Mouse (Mus musculus) fat pad, adult 2 months (tissue): ENCODE results near the gene Mrps12.

Experiments
- DNase-seq: peaks from one replicate; pipeline ENCODE4 v3.0.0-alpha.2; 2011; ENCODE audit warnings: low read depth, low spot score; ENCODE audit errors: extremely low read depth

The Mrps12 gene

DNA sequence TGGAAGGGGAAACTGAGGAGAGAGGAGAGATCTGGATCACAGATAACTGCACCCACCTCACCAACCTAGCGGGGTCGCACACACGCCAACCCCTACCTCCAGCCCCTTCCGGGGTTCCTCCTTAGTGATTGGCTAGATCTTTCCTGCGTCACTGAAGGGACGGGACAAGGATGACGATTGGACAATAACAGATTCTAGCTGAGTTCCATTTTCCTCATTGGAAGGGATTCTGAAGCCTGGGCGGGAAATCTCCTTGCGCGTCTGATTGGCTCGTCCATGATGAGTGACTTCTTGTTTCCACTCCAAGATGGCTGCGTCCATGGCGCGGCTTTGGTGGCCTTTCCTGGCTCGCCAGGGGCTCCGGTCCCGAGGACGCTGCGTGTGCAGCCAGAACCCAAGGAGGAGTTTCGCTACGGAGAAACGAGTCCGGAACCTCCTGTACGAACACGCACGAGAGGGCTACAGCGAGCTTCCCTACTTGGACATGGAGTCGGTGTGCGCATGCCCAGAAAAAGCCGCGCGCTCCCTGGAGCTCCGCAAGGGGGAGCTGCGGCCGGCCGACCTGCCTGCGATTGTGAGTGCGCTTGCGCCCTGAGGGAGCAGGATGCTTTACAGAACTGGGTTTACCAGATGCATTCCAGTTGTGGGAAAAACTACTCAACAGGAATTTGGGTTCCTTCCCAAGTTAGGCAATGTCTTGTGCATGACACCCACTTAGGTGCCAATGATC lies at the start of gene Mrps12, which contains the start of gene Sars2:
TSS of gene Mrps12 (minus strand) at position 112 of the 730 bp plus-strand sequence.
TSS of gene Sars2 (plus strand) at position 284 of the 730 bp plus-strand sequence.
- peak; percentile 96 for DNase-seq

GRCm38 (mm10) chr7:28790066-28790806 lies 48.6 kb upstream of the Mrps12 start:
- DNase-seq, result no peak

- DNase-seq, result no peak
Measured at GRCm38 (mm10) chr7:28789235-28789634, 47.6 kb upstream of the Mrps12 start.

- DNase-seq, result no peak
Measured at GRCm38 (mm10) chr7:28788307-28789195, 46.9 kb upstream of the Mrps12 start, which contains the start of gene Rinl. Gene Rinl (plus strand): TSS chr7:28788969.

DNA sequence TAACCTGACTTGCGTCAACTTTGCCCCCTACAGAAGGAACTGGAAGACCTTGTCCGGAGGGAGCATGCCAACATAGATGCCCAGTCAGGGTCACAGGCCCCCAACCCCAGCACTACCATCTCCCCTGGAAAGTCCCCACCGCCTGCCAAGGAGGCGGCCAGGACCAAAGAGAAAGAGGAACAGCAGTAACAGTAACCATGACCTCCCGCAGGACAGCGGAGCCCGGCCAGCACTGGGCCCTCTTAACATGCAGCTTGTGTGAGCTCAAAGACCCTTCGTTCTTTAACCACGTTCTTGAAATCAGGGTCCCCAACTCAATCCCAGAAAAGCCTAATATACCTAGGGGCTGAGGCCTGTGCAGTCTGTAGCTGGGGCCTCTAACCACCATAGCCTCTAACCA lies 46.3 kb upstream of the Mrps12 start:
- DNase-seq, result no peak

- no peak for DNase-seq
Measured at GRCm38 (mm10) chr7:28785161-28785560, 43.5 kb upstream of the Mrps12 start.

DNA sequence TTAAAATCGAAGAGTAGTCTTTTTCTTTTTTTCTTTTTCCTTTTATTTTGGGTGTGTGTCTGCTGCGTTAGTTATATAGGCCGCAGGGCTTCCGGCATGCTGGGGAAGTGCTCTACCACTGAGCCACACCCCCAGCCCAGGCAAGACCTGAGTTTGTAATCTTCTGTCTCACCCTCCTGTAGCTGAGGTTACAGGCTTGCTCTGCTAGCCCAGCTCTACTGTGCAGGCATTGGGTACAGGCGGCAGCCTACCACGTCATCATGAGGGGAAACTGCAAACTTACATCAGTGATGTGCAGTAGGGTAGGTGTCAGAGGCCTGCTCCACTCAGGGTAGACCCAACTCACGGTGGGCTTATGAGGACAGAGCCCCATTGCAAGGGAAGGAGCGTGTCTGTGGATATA lies 39.6 kb upstream of the Mrps12 start:
- no peak for DNase-seq

DNA sequence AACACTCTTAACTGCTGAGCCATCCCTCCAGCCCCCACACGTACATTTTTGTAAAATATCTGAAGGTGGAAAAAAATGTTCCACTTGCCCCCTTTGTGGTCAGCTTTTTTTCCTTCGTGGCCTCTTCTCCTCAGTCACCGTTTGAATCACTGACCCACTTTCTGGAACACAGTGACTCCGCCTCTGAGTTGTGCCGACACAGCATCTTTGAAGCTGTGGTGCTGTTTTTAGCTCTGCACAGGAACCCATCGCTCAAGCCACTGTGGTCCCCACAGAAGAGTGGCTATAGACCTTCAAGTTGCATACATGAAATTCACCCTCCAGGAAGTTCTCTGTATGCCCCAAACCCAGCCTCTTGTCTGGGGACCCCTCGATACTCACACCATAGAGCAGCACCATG lies 39.2 kb upstream of the Mrps12 start:
- no peak for DNase-seq

DNA sequence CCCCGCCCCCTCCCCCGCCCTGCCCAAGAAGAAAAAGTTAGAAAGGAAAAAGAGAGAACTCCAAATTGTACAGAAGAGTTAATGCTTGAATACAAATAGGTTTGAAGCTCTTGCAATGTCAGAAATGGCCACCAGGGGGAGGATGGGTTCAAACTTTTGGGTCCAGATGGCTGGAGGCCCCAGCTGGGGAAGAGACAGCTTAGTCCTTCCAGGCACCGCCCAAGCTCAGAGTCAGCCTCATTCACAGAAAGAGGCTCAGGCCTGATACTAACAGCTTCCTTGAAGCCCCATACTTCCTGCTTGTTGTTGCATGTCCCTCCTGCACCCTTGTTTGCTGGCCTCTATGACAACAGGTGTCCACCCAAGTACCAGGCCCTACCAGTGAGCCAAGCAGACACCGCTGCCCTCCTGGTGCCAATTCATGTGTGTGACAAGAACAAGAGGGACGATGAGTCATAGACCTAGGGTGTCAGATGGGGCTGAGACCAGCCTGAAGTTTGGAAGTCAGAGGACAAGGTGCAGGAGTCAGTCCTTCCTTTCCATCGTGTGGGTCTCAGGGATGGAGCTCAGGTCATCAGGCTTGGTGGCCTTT lies 38.5 kb upstream of the Mrps12 start:
- DNase-seq, result no peak

DNA sequence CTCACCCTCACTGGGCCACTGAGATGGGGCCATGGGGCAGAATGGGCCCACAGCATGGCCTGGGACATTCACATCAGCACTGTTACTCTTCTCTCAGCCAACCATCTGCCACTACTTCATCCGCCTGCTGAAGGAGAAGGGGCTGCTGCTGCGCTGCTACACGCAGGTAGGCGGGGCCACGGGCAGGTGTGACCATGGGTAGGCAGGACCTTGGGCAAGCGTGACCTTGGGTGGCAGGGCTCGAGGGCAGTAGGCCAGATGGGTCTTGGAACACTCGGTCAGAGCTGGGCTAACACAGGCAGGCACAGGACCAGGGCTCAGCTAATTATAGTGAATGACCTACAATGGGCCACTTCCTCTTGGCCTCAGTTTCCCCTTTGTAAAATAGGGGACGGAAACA lies 37.2 kb upstream of the Mrps12 start:
- no peak for DNase-seq

DNA sequence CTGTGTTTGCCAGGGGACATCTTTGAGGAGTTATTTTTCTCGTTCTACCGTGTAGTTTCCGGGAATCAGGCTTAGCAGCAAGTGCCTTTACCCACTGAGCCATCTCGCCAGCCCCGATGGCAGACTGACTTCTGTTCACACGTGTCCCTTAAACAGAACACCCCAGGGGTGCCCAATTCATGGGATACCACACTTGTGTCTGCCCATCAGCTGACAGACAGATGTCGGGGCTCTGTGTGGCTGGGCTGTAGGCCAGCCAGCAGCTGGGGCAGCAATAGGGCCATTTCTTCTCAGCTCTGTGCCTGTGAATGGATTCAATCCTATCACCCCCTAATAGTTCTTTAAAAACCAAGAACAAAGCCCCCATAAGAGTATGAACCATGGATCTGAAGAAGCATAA lies 33.5 kb upstream of the Mrps12 start:
- DNase-seq, result no peak

GRCm38 (mm10) chr7:28774164-28774563 lies 32.5 kb upstream of the Mrps12 start:
- no peak for DNase-seq

DNA sequence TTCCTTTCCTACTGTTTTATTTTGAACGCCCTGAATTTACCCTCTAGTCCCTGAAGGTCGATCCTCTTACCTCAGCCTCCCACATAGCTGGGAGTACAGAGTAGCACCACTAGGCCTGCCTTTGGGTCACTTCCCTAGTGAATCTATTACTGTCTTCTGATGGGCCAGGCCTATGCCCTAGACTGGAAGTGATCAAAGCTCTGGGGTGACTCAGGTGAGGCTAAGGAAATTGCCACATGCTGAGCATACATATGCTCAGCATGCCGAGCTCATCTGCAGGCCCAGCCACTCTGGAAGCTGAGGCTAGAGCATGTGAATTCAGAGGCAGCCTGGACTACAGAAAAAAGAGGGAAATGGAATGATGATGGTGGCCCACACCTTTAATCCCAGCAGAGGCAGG lies 31.5 kb upstream of the Mrps12 start:
- DNase-seq, result no peak

DNA sequence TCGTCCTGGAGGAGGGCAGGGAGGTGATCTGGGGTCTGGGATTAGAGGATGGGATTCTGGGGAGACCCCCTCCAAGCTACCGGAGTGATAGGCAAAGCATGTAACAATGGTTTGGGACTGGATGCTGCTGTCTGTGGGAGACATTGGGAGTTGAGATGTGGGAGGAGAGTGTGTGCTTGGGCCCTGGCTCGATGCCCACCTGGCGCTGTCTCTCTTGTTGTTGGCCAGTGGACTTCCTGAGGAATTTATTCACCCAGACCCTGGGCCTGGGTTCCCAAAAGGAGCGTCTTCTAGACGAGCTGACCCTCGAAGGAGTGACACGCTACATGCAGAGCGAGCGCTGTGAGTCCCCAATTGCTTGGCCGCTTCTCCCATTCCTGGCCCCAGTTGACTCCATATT lies 30.2 kb upstream of the Mrps12 start:
- no peak for DNase-seq

- no peak for DNase-seq
Measured at GRCm38 (mm10) chr7:28770309-28770708, 28.7 kb upstream of the Mrps12 start.

- DNase-seq, result no peak
Measured at GRCm38 (mm10) chr7:28769414-28769958, 27.9 kb upstream of the Mrps12 start.

- DNase-seq, result no peak
Measured at GRCm38 (mm10) chr7:28767462-28767965, 25.9 kb upstream of the Mrps12 start, which contains the start of gene Nfkbib. Gene Nfkbib (minus strand): TSS chr7:28767512.

DNA sequence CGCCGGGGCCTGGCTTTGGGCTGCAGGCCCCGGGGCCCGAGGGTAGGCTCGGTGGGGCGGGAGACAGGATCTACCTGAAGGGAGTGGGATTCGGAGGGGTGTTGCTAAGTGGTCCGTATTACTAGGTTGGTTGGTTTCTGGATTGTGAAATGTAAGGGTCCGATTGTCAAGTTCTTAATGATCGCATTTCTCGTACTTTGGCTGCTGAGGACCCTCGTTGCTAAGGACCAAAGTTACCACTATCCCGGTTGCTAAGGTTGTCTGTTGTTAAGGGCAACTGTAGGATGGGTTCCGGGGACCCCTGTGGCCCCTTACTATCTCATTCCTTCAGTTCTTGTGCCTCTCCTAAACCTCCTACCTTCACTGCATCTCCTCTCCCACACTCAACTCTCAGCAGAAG lies 25.3 kb upstream of the Mrps12 start:
- no peak for DNase-seq

DNA sequence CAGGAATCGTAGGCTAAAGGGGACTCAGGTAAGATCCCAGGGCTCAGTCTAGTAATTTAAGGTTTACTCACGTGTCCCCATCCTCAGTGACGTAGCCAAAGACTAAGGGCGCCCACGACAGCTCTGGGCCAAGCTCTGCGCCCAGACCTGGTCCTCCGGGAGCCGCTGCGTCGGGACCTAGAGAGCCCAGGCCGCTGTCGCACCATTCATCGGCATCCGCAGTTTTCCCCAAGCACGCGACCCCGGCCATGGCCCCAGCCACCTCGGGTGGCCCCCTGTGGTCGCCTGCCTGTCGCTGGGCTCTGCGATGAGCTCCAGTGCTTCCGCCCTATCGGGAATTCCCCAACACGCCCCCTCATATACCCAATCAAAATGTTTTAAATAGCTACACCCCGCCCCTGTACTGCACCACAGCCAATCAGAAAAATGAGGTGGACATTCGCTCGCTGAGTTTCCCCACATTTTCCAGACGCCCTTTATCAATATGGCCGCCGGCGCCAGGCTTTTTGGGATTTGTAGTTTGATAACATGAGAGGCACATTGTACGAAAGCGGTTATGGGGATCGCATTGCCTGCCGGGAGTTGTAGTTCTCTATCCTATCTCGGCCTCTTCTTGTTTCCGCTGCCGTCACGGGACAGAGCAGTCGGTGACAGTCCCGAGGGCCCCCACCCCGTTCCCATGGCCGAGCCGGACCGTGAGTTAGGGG lies 24.7 kb upstream of the Mrps12 start, which contains the start of gene Sirt2:
TSS of gene Sirt2 (plus strand) at position 563 of the 707 bp plus-strand sequence.
- DNase-seq, result peak; percentile 96

DNA sequence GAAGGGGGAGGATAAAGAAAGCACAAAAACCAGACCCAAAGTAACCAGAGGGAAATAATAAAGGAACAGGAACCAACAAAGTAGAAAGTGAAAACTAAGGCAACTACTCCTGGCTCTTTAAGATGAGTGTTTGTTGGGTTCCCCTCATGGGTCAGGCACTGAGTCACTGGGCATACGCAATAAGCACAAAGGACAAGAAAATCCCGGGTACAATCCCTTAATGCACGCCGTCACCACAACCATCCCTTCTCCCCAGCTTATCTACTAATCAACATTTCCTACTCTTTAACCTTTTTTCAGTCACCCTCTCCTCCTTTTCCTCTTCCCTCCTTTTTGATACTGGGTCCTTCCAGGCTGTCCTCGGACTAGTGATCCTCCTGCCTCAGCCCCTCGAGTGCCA lies 23.6 kb upstream of the Mrps12 start:
- DNase-seq, result no peak
